Mouse (Mus musculus) adrenal gland, postnatal 4 days (tissue): ENCODE results near the gene Ppip5k1. TPM values are rescaled to one million over a fixed set of nuclear protein-coding genes. Genes with fewer than 3 reads are reported as not detected.

Experiments
- DNase-seq, 2 experiments: peaks; one replicate each; pipeline ENCODE4 v3.0.0; 2021 to 2022; ENCODE audit warnings: low spot score in 2 of 2, mixed read lengths in 2 of 2
- total RNA-seq, 2 experiments: library from RNA; stranded (reverse); gene quantifications; 2 replicates each; pipeline ENCODE4 v1.2.3; 2021

Gene Ppip5k1
- total RNA-seq, 2 experiments from 2014 or later: 26.1 to 28.0 TPM

GRCm38 (mm10) chr2:121300036-121300435, 55.2 kb downstream of the Ppip5k1 start:
- no peak for DNase-seq

GRCm38 (mm10) chr2:121299471-121299870, 55.7 kb downstream of the Ppip5k1 start:
- DNase-seq: no peak

GRCm38 (mm10) chr2:121298131-121298530, 57.1 kb downstream of the Ppip5k1 start:
- no peak for DNase-seq

- no peak for DNase-seq
Measured at GRCm38 (mm10) chr2:121297701-121298100, 57.5 kb downstream of the Ppip5k1 start.

- no peak for DNase-seq
Measured at GRCm38 (mm10) chr2:121296754-121297231, 58.4 kb downstream of the Ppip5k1 start.

- DNase-seq: no peak
Measured at GRCm38 (mm10) chr2:121295608-121296571, 59.3 kb downstream of the Ppip5k1 start.

- DNase-seq: no peak
Measured at GRCm38 (mm10) chr2:121294753-121295607, 60.2 kb downstream of the Ppip5k1 start.

- DNase-seq: no peak
Measured at GRCm38 (mm10) chr2:121294182-121294581, 61.0 kb downstream of the Ppip5k1 start.

GRCm38 (mm10) chr2:121292316-121293013, 62.7 kb downstream of the Ppip5k1 start:
- DNase-seq: no peak

- DNase-seq: no peak
Measured at GRCm38 (mm10) chr2:121289730-121290540, 65.3 kb downstream of the Ppip5k1 start.

GRCm38 (mm10) chr2:121288901-121289729, 66.1 kb downstream of the Ppip5k1 start, which contains the start of gene Map1a:
Map1a (plus strand) TSS chr2:121289600.
- DNase-seq: peak; percentile 80 to 86

GRCm38 (mm10) chr2:121287850-121288249, 67.3 kb downstream of the Ppip5k1 start:
- no peak for DNase-seq

- no peak for DNase-seq
Measured at GRCm38 (mm10) chr2:121271928-121272516, 83.2 kb downstream of the Ppip5k1 start.

- DNase-seq: peak; percentile 79 to 87
Measured at GRCm38 (mm10) chr2:121271236-121271927, 83.8 kb downstream of the Ppip5k1 start, which contains the start of gene Trp53bp1. Trp53bp1 (minus strand) TSS chr2:121271407.

- DNase-seq: no peak
Measured at GRCm38 (mm10) chr2:121270521-121271235, 84.5 kb downstream of the Ppip5k1 start.

- no peak for DNase-seq
Measured at GRCm38 (mm10) chr2:121268446-121268845, 86.8 kb downstream of the Ppip5k1 start.
